Mouse (Mus musculus): ENCODE measurements at regions not wholly inside any gene's neighbourhood (a gene's known extent, or its start where the extent isn't known, plus 50 kb on each side); places are given as distances from the start of the nearest gene placed in this dataset.
"Not testable (repeated sequence)": the region's sequence is repeated elsewhere in the genome, so short reads cannot be mapped to it uniquely, and the experiment has no call there.

DNA sequence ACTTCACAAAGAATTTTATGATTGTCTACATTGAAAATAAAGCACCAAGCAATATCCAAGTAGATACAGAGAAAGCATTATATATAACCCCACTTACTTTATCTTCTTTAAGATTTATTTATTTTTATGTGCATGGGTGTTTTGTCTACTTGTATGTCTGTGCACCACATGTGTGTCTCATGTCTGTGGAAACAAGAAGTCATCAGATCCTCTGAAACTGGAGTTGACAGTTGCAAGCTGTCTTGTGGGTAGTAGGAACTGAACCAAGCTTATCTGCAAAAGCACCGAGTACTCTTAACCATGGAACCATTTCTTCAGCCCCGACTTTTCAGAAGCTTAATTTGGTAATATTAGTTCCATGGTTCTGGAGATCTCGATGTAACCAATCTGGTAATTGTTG is 151.2 kb upstream of the Tet2 start:
- no peak for DNase-seq (ENCODE audit: low spot score)
- no peaks in the 10 kb centered on the region for H3K27me3 ChIP-seq (ENCODE audit: insufficient read depth, low read length)
- no peak overlapping the region for H3K9ac ChIP-seq (ENCODE audit: low read depth, low read length)
- no peak overlapping the region for H3K27ac ChIP-seq
- 87% methylated on average over 3 of the region's 3 CpGs for WGBS
- no peaks in the 10 kb centered on the region for H3K4me1 ChIP-seq (replicated peaks; ENCODE audit: insufficient read depth, low read length)
- no peak for ATAC-seq (replicated peaks; ENCODE audit: low FRiP score, low read depth)
- no peaks in the 10 kb centered on the region for H3K36me3 ChIP-seq (ENCODE audit: insufficient read depth, low read length)
- H3K4me2 ChIP-seq (ENCODE audit: low read length) = no peak overlapping the region
- TF ChIP-seq CTCF (IDR thresholded peaks at IDR 0.05; ENCODE audit: low read depth) = no peak
- no peak overlapping the region for H3K4me3 ChIP-seq (replicated peaks; ENCODE audit: low read depth, low read length)
- H3K9me3 ChIP-seq (replicated peaks; ENCODE audit: low read length) = no peaks in the 10 kb centered on the region

DNA sequence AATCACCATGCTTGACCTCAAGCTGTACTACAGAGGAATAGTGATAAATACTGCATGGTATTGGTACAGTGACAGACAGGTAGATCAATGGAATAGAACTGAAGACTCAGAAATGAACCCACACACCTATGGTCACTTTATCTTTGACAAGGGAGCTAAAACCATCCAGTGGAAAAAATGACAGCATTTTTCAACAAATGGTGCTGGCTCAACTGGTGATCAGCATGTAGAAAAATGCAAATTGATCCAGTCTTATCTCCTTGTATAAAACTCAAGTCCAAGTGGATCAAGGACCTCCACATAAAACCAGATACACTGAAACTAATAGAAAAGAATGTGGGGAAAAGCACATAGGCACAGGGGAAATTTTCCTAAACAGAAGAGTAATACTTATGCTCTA is 159.9 kb upstream of the Tet2 start:
- H3K9me3 ChIP-seq (replicated peaks; ENCODE audit: low read length); H3K4me1 ChIP-seq (replicated peaks; ENCODE audit: insufficient read depth, low read length); H3K36me3 ChIP-seq (ENCODE audit: insufficient read depth, low read length); H3K27ac ChIP-seq; H3K27me3 ChIP-seq (ENCODE audit: insufficient read depth, low read length); H3K4me2 ChIP-seq (ENCODE audit: low read length); DNase-seq (ENCODE audit: low spot score); ATAC-seq (replicated peaks; ENCODE audit: low FRiP score, low read depth); H3K9ac ChIP-seq (ENCODE audit: low read depth, low read length); H3K4me3 ChIP-seq (replicated peaks; ENCODE audit: low read depth, low read length): not testable (repeated sequence)

GRCm38 (mm10) chr3:133711518-133711917 is 166.6 kb upstream of the Tet2 start:
- 68% methylated on average over 1 of the region's 1 CpGs for WGBS

GRCm38 (mm10) chr3:133722550-133723290 is 177.8 kb upstream of the Tet2 start:
- H3K9ac ChIP-seq (ENCODE audit: low read depth, low read length) = no peak overlapping the region
- no peaks in the 10 kb centered on the region for H3K9me3 ChIP-seq (replicated peaks; ENCODE audit: low read length)
- H3K4me3 ChIP-seq (replicated peaks; ENCODE audit: low read depth, low read length) = no peak overlapping the region
- no peaks in the 10 kb centered on the region for H3K27me3 ChIP-seq (ENCODE audit: insufficient read depth, low read length)
- H3K27ac ChIP-seq = peak overlapping the region; percentile 64
- TF ChIP-seq CTCF (IDR thresholded peaks at IDR 0.05; ENCODE audit: low read depth) = no peak
- H3K4me2 ChIP-seq (ENCODE audit: low read length) = no peak overlapping the region
- DNase-seq (ENCODE audit: low spot score) (peak; percentile 17), ATAC-seq (replicated peaks; ENCODE audit: low FRiP score, low read depth) (peak; percentile 78; the same call in 1 of the 2 replicates)
- no peaks in the 10 kb centered on the region for H3K4me1 ChIP-seq (replicated peaks; ENCODE audit: insufficient read depth, low read length)
- 61% methylated on average over 3 of the region's 3 CpGs for WGBS
- no peaks in the 10 kb centered on the region for H3K36me3 ChIP-seq (ENCODE audit: insufficient read depth, low read length)

More at GRCm38 (mm10) chr3:133711518-133711917, 166.6 kb upstream of the Tet2 start:
- H3K4me3 ChIP-seq (replicated peaks; ENCODE audit: low read depth, low read length) = no peak overlapping the region
- H3K4me1 ChIP-seq (replicated peaks; ENCODE audit: insufficient read depth, low read length) = no peaks in the 10 kb centered on the region
- no peak overlapping the region for H3K27ac ChIP-seq
- no peaks in the 10 kb centered on the region for H3K27me3 ChIP-seq (ENCODE audit: insufficient read depth, low read length)
- ATAC-seq (replicated peaks; ENCODE audit: low FRiP score, low read depth) = no peak
- no peak overlapping the region for H3K9ac ChIP-seq (ENCODE audit: low read depth, low read length)
- no peaks in the 10 kb centered on the region for H3K36me3 ChIP-seq (ENCODE audit: insufficient read depth, low read length)
- TF ChIP-seq CTCF (IDR thresholded peaks at IDR 0.05; ENCODE audit: low read depth) = no peak
- no peak overlapping the region for H3K4me2 ChIP-seq (ENCODE audit: low read length)
- DNase-seq (ENCODE audit: low spot score) = no peak
- H3K9me3 ChIP-seq (replicated peaks; ENCODE audit: low read length) = no peaks in the 10 kb centered on the region

DNA sequence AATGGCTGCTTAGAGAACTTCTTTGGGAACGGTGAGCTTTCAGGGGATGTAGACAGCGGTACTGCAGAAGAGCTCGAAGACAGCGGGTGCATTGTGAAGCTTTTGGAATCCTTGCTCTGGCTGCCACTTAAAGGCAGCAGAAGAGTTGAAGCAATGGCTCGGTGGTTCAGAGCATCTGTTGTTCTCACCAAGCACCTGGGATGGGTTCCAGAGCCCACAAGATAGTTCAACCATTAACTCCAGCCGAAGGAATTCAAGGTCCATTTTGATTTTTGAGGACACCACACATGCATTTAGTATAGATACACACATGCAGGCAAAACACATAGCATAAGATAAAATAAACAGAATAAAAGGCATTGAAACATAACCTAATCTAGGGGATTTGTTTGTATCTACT is 181.9 kb upstream of the Tet2 start:
- Histone ChIP-seq H3K9ac (ENCODE audit: low read depth, low read length) (no peak overlapping the region), H3K4me3 (replicated peaks; ENCODE audit: low read depth, low read length) (no peak overlapping the region), H3K27me3 (ENCODE audit: insufficient read depth, low read length) (no peaks in the 10 kb centered on the region), H3K9me3 (replicated peaks; ENCODE audit: low read length) (no peaks in the 10 kb centered on the region), H3K27ac (no peak overlapping the region), H3K4me2 (ENCODE audit: low read length) (no peak overlapping the region), H3K4me1 (replicated peaks; ENCODE audit: insufficient read depth, low read length) (no peaks in the 10 kb centered on the region), H3K36me3 (ENCODE audit: insufficient read depth, low read length) (no peaks in the 10 kb centered on the region)
- no peak for ATAC-seq (replicated peaks; ENCODE audit: low FRiP score, low read depth)
- 87% methylated on average over 6 of the region's 6 CpGs for WGBS
- no peak for DNase-seq (ENCODE audit: low spot score)
- TF ChIP-seq CTCF (IDR thresholded peaks at IDR 0.05; ENCODE audit: low read depth) = no peak

DNA sequence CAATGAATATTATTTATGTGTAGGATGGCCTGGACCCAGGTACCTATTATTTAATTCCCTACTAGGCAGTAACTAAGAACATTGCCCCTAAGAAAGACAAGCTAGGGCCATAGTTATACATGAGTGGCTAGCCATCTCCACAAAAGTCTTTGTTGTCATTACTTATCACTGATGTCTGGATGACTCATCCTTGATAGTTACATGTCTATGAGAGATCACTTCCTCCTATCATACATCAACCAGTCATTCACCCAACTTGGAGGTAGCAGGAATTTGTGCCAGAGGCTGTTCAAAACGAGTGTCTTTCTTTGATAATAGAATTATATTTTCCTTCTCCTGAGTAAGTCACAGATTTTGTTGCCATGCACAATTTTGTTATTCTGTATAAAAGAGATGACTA is 190.7 kb upstream of the Tet2 start:
- no peak overlapping the region for H3K27ac ChIP-seq
- H3K27me3 ChIP-seq (ENCODE audit: insufficient read depth, low read length) = no peaks in the 10 kb centered on the region
- DNase-seq (ENCODE audit: low spot score) = no peak
- H3K4me1 ChIP-seq (replicated peaks; ENCODE audit: insufficient read depth, low read length) = no peaks in the 10 kb centered on the region
- WGBS = 72% methylated on average over 1 of the region's 1 CpGs
- no peak overlapping the region for H3K4me2 ChIP-seq (ENCODE audit: low read length)
- no peaks in the 10 kb centered on the region for H3K36me3 ChIP-seq (ENCODE audit: insufficient read depth, low read length)
- no peak for TF ChIP-seq CTCF (IDR thresholded peaks at IDR 0.05; ENCODE audit: low read depth)
- ATAC-seq (replicated peaks; ENCODE audit: low FRiP score, low read depth) = no peak
- no peaks in the 10 kb centered on the region for H3K9me3 ChIP-seq (replicated peaks; ENCODE audit: low read length)
- no peak overlapping the region for H3K9ac ChIP-seq (ENCODE audit: low read depth, low read length)
- no peak overlapping the region for H3K4me3 ChIP-seq (replicated peaks; ENCODE audit: low read depth, low read length)

GRCm38 (mm10) chr3:133738936-133739335 is 194.0 kb upstream of the Tet2 start:
- H3K4me1 ChIP-seq (replicated peaks; ENCODE audit: insufficient read depth, low read length) = no peaks in the 10 kb centered on the region
- no peak overlapping the region for H3K27ac ChIP-seq
- WGBS = 82% methylated on average over 2 of the region's 2 CpGs
- no peak for ATAC-seq (replicated peaks; ENCODE audit: low FRiP score, low read depth)
- no peak for DNase-seq (ENCODE audit: low spot score)
- no peak overlapping the region for H3K9ac ChIP-seq (ENCODE audit: low read depth, low read length)
- H3K36me3 ChIP-seq (ENCODE audit: insufficient read depth, low read length) = no peaks in the 10 kb centered on the region
- H3K27me3 ChIP-seq (ENCODE audit: insufficient read depth, low read length) = no peaks in the 10 kb centered on the region
- H3K9me3 ChIP-seq (replicated peaks; ENCODE audit: low read length) = no peaks in the 10 kb centered on the region
- no peak overlapping the region for H3K4me2 ChIP-seq (ENCODE audit: low read length)
- TF ChIP-seq CTCF (IDR thresholded peaks at IDR 0.05; ENCODE audit: low read depth) = no peak
- H3K4me3 ChIP-seq (replicated peaks; ENCODE audit: low read depth, low read length) = no peak overlapping the region
